Mouse (Mus musculus) lung, adult 2 months (tissue): ENCODE measurements around the gene Ssh1.

Experiments
- CTCF ChIP-seq: fragments of 200-500 bp; IDR thresholded peaks from 2 replicates; pipeline ENCODE4 v1.5.1; 2011; ENCODE audit warnings: mild to moderate bottlenecking, low read length, control low read depth; ENCODE audit not compliant: insufficient read depth
- POLR2A ChIP-seq: fragments of 200-500 bp; IDR thresholded peaks from 2 replicates; pipeline ENCODE4 v1.6.1; 2011; ENCODE audit warnings: low read depth, mild to moderate bottlenecking, control low read depth, low read length, borderline replicate concordance; ENCODE audit errors: extremely low read depth

- no peak for TF ChIP-seq POLR2A
- no peak for TF ChIP-seq CTCF
These were observed 37.0 kb upstream of the Ssh1 start for GRCm38 (mm10) chr5:114030652-114031051.
